In the genomic region with DNA sequence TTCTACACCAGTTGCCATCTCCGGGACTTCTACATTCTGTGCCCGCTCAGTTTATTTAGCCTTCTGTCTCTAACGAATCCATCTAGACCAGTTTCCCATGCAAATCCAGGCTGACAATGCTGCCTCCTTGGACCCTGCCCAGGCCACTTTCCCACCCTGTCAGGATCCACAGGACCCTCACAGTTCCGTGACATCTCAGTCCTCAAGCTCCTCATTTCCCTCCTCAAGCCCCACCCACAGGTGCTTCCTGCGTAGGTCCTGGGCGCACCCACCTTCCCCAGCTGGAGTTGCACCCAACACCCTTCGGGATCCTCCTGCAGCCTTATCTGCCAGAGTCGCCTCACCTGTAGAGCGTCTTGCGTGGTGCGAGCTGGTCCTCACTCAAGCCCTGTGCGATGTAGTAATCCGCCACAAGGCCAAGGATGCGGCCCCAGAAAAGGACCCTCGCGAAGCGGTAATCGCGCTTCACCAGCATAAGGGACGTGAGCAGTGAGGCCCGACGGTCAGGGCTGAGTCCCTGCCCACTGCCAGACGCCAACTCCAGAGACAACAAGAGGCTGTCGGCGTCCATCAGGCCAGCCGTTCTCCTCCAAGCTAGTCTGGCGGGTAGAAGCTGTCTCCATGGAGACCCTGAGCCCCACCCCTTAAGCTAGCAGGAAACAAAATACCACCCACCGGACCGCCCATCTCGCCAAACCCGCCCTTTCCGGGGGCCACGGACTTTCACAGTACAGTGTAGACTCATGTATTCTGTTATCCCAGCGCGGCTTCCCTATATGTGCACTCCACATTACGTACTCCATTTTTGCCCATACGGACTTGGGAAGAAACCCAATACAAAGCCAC, we compare ENCODE assay signal across 8 mouse cellular contexts. TPM values are rescaled to one million over a fixed set of nuclear protein-coding genes. Genes with fewer than 3 reads are reported as not detected.
DNase-seq lines count a peak whose midpoint lies in the region; ATAC-seq and TF ChIP-seq lines count a peak whose summit lies in the region.

A gene (minus strand): TSS at position 639 of the 846 bp plus-strand sequence.

- H3K27me3 ChIP-seq in MEL (ENCODE audit: control insufficient read depth in 1 of 2, insufficient read depth in 2 of 2, low read length in 2 of 2), result no peaks in the 10 kb centered on the region
- no peaks in the 10 kb centered on the region for H3K27me3 ChIP-seq in hindbrain, embryonic 16.5 days (replicated peaks; ENCODE audit: control insufficient read depth, insufficient read depth, low read length)

- TF ChIP-seq EP300 in MEL (IDR thresholded peaks at IDR 0.05; ENCODE audit: low read depth in 1 of 2, low read length in 2 of 2), result no peak

- peak within 1 kb of the TSS; percentile 18 to 29; a peak in 3 of 4 replicates for H3K4me3 ChIP-seq in MEL (ENCODE audit: control insufficient read depth in 1 of 2, insufficient read depth in 1 of 2, low read depth in 2 of 2, low read length in 2 of 2)
- H3K4me3 ChIP-seq in hindbrain, embryonic 16.5 days (ENCODE audit: low read length), result peak within 1 kb of the TSS; percentile 58

- ATAC-seq in hindbrain, embryonic 16.5 days, result peak; percentile 97

- no peak for TF ChIP-seq RAD21 in MEL (IDR thresholded peaks at IDR 0.05; ENCODE audit: low read depth, low read length)

- WGBS in hindbrain, embryonic 16.5 days, result 6% methylated on average over 37 of the region's 37 CpGs

- H3K36me3 ChIP-seq in MEL (ENCODE audit: control insufficient read depth in 1 of 2, insufficient read depth in 2 of 2, low read length in 2 of 2), result peaks cover 1 to 18% of the 10 kb centered on the region in 2 experiments; a peak in 3 of 4 replicates
- H3K36me3 ChIP-seq in hindbrain, embryonic 16.5 days (ENCODE audit: control insufficient read depth, insufficient read depth, low read length), result peaks cover 13% of the 10 kb centered on the region

- no peaks in the 10 kb centered on the region for H3K79me2 ChIP-seq in MEL (ENCODE audit: control insufficient read depth, insufficient read depth, low read length, poor library complexity)

- peak within 1 kb of the TSS; percentile 87 for H3K4me2 ChIP-seq in hindbrain, embryonic 16.5 days (ENCODE audit: low read length)

- no peak for TF ChIP-seq CTCF in MEL (IDR thresholded peaks at IDR 0.05 in 2 of 3, conservative IDR thresholded peaks at IDR 0.05 in 1 of 3; ENCODE audit: control insufficient read depth in 1 of 3, insufficient read depth in 1 of 3, low read depth in 2 of 3, low read length in 3 of 3, poor library complexity in 1 of 3, severe bottlenecking in 1 of 3)

- peak within 1 kb of the TSS; percentile 43; the same call in 1 of the 2 replicates for H3K9ac ChIP-seq in MEL (ENCODE audit: control insufficient read depth, low read depth, low read length, poor library complexity, severe bottlenecking)
- H3K9ac ChIP-seq in hindbrain, embryonic 16.5 days (ENCODE audit: low read depth, low read length), result peak within 1 kb of the TSS; percentile 72

- no peaks in the 10 kb centered on the region for H3K9me3 ChIP-seq in MEL (replicated peaks; ENCODE audit: insufficient read depth, low read length)
- H3K9me3 ChIP-seq in hindbrain, embryonic 16.5 days (ENCODE audit: control insufficient read depth, low read length), result no peaks in the 10 kb centered on the region

- H3K4me1 ChIP-seq in MEL (ENCODE audit: control insufficient read depth in 1 of 2, insufficient read depth in 2 of 2, low read length in 2 of 2), result peaks cover 12 to 18% of the 10 kb centered on the region in 2 experiments
- H3K4me1 ChIP-seq in hindbrain, embryonic 16.5 days (ENCODE audit: control insufficient read depth, insufficient read depth, low read depth, low read length), result peaks cover 8% of the 10 kb centered on the region

- peak; percentile 76 for DNase-seq in MEL (ENCODE audit: low read depth, low spot score)
- peak; percentile 88 for DNase-seq in embryo, embryonic 10 days (ENCODE audit: low spot score)
- peak; percentile 64 for DNase-seq in gastrocnemius, adult 8-10 months (ENCODE audit: low spot score in 2 of 2)
- DNase-seq in left cerebral cortex, adult 18-20 months (ENCODE audit: low spot score in 2 of 2), result peak; percentile 72 to 82
- peak; percentile 90 for DNase-seq in lung, postnatal 4 days
- peak; percentile 81 to 87 for DNase-seq in right cerebral cortex, adult 2 months (ENCODE audit: low spot score in 2 of 2)
- DNase-seq in urinary bladder, postnatal 10 days (ENCODE audit: low spot score), result peak; percentile 44

- TF ChIP-seq POLR2A in MEL (IDR thresholded peaks at IDR 0.05; ENCODE audit: control insufficient read depth in 1 of 2, insufficient read depth in 1 of 2, low read depth in 1 of 2, low read length in 2 of 2, poor library complexity in 1 of 2), result no peak; a peak in 1 of 4 replicates

- H3K27ac ChIP-seq in MEL (ENCODE audit: control insufficient read depth, low read depth, low read length), result no peak within 1 kb of the TSS
- H3K27ac ChIP-seq in hindbrain, embryonic 16.5 days (ENCODE audit: low read depth, low read length), result 0 out of 2 replicates have a peak within 1 kb of the TSS, but pooled peaks have one; percentile 24

TF ChIP-seq in MEL, 35 proteins besides CTCF, POLR2A, EP300 and RAD21:
- no peak for TF ChIP-seq USF2 (IDR thresholded peaks at IDR 0.05; ENCODE audit: borderline replicate concordance in 1 of 2, insufficient read depth in 1 of 2, low read depth in 1 of 2, low read length in 2 of 2)
- TF ChIP-seq USF1 (IDR thresholded peaks at IDR 0.05; ENCODE audit: low read depth, low read length), result no peak
- no peak for TF ChIP-seq KAT2A (conservative IDR thresholded peaks at IDR 0.05; ENCODE audit: low read depth, low read length)
- TF ChIP-seq ZC3H11A (IDR thresholded peaks at IDR 0.05; ENCODE audit: low read depth, low read length), result no peak
- no peak for TF ChIP-seq E2F4 (IDR thresholded peaks at IDR 0.05; ENCODE audit: borderline replicate concordance, low read depth, low read length)
- TF ChIP-seq GABPA (IDR thresholded peaks at IDR 0.05; ENCODE audit: low read depth, low read length), result no peak
- no peak for TF ChIP-seq SMC3 (IDR thresholded peaks at IDR 0.05; ENCODE audit: low read depth, low read length)
- no peak for TF ChIP-seq TBP (IDR thresholded peaks at IDR 0.05; ENCODE audit: low read depth, low read length)
- TF ChIP-seq NELFE (IDR thresholded peaks at IDR 0.05; ENCODE audit: low read depth, low read length), result peak; percentile 34; the same call in 1 of the 2 replicates
- no peak for TF ChIP-seq ZNF384 (IDR thresholded peaks at IDR 0.05; ENCODE audit: low read depth, low read length)
- no peak for TF ChIP-seq TCF12 (IDR thresholded peaks at IDR 0.05; ENCODE audit: low read depth, low read length)
- TF ChIP-seq HCFC1 (IDR thresholded peaks at IDR 0.05; ENCODE audit: low read depth, low read length), result no peak
- TF ChIP-seq SIN3A (IDR thresholded peaks at IDR 0.05; ENCODE audit: low read length), result 0 out of 2 replicates have a peak, but pooled peaks have one; percentile 42

RNA-seq across cellular contexts. Expression of the gene that starts here (rescaled TPM):
- not detected in 2 replicates for total RNA-seq in MEL (2012; rRNA removed)
- under 1 TPM in 1 of 2 experiments, not detected in 1; 0.29 TPM for polyA plus RNA-seq in MEL (2012; ENCODE audit: insufficient read depth in 1 of 2, insufficient read length in 2 of 2, low read depth in 1 of 2, low replicate concordance in 2 of 2, missing spikeins in 1 of 2)
- under 1 TPM in 3 of 4 experiments, not detected in 1; 0.34 to 0.58 (median 0.40) TPM for total RNA-seq in gastrocnemius, adult 8-10 months (2022)
- 54.8 and 62.7 TPM in 2 replicates for polyA plus RNA-seq in hindbrain, embryonic 16.5 days (2015; fragmentation: Nextera tagmentation; extraction: Ambion mirVana)
- 10 to 100 TPM; 17.9 to 21.9 TPM for total RNA-seq in left cerebral cortex, adult 18-20 months (2021)

Comparison
In these comparisons a context has a peak if more than half of its experiments do, and no peak if none do; other contexts are left out.
1. RNA of the gene that starts here (total RNA-seq): 17.9 to 21.9 TPM in left cerebral cortex, adult 18-20 months; 0.34 to 0.58 TPM in gastrocnemius, adult 8-10 months and not detected in MEL; every median in the first group is over 10 times any median in the second.
2. RNA of the gene that starts here (polyA plus RNA-seq): 54.8 to 62.7 TPM in hindbrain, embryonic 16.5 days; 0.29 TPM in MEL; every median in the first group is over 10 times any median in the second.
3. Peak in DNase-seq, H3K4me3 ChIP-seq and H3K9ac ChIP-seq in MEL; RNA of the gene not detected or under 1 TPM.
4. Peak in DNase-seq in gastrocnemius, adult 8-10 months; RNA of the gene not detected or under 1 TPM.
5. Peak in every context shown above with its lines, with median percentiles within 50 percentile points of each other: DNase-seq.